Mouse (Mus musculus) heart, embryonic 12.5 days (tissue): ENCODE results near the gene Slc44a2. TPM values are rescaled to one million over a fixed set of nuclear protein-coding genes. Genes with fewer than 3 reads are reported as not detected.
A peak's percentile ranks its signal among the peaks of the same experiment; 100 is the strongest.

Source experiments
- ATAC-seq: fragments of 200-750 bp; cut with Nextera tagmentation; 2 replicates; pipeline ENCODE4 v1.8.0; 2017; ENCODE audit warnings: moderate TSS enrichment, moderate library complexity; ENCODE audit not compliant: insufficient number of reproducible peaks, low FRiP score
- H3K27ac ChIP-seq: fragments of 300-500 bp; sonication (generic); 2 replicates; pipeline ENCODE4 v1.5.1; 2016; ENCODE audit warnings: mild to moderate bottlenecking, moderate library complexity; ENCODE audit not compliant: poor library complexity, severe bottlenecking
- H3K27me3 ChIP-seq: fragments of 300-500 bp; sonication (generic); replicated peaks from 2 replicates; pipeline ENCODE4 v1.6.1; 2016; ENCODE audit warnings: mild to moderate bottlenecking, moderate library complexity
- H3K36me3 ChIP-seq: fragments of 300-500 bp; sonication (generic); 2 replicates; pipeline ENCODE4 v1.6.1; 2016; ENCODE audit warnings: mild to moderate bottlenecking, moderate library complexity
- H3K4me1 ChIP-seq: fragments of 300-500 bp; sonication (generic); replicated peaks from 2 replicates; pipeline ENCODE4 v1.6.1; 2016; ENCODE audit warnings: mild to moderate bottlenecking
- H3K4me2 ChIP-seq: fragments of 300-500 bp; sonication (generic); 2 replicates; pipeline ENCODE4 v1.6.1; 2016; ENCODE audit warnings: mild to moderate bottlenecking, moderate library complexity
- H3K4me3 ChIP-seq: fragments of 300-500 bp; sonication (generic); 2 replicates; pipeline ENCODE4 v1.5.1; 2016; ENCODE audit warnings: mild to moderate bottlenecking
- H3K9ac ChIP-seq: fragments of 300-500 bp; sonication (generic); 2 replicates; pipeline ENCODE4 v1.6.1; 2016; ENCODE audit warnings: mild to moderate bottlenecking, moderate library complexity
- H3K9me3 ChIP-seq: fragments of 300-500 bp; sonication (generic); replicated peaks from 2 replicates; pipeline ENCODE4 v1.6.1; 2016; ENCODE audit warnings: mild to moderate bottlenecking, moderate library complexity
- WGBS: fragments of 180-500 bp; shearing (Covaris S2); methylation state at CpG from one replicate; pipeline ENCODE4 v1.1.7; 2016; 5-methylcytosine and 5-hydroxymethylcytosine counted together
- polyA plus RNA-seq: library from polyadenylated mRNA; unstranded; fragments of >200 nt; fragmentation: Nextera tagmentation; extraction: Ambion mirVana; gene quantifications from 2 replicates; pipeline ENCODE4 v1.2.1, GENCODE M21; 2016

Gene Slc44a2
- 69.1 and 73.6 TPM in 2 replicates for polyA plus RNA-seq

GRCm38 (mm10) chr9:21320619-21321512, at the start of gene Slc44a2:
TSS of gene Slc44a2 (plus strand) at chr9:21320698.
- peak within 1 kb of the TSS; percentile 62 for H3K27ac ChIP-seq
- peaks cover 14% of the 10 kb centered on the region for H3K36me3 ChIP-seq
- peak; percentile 97 for ATAC-seq

GRCm38 (mm10) chr9:21272391-21272790, 48.1 kb upstream of the Slc44a2 start:
- ATAC-seq, result no peak
- no peaks in the 10 kb centered on the region for H3K9me3 ChIP-seq
- H3K4me3 ChIP-seq, result no peak overlapping the region
- H3K27me3 ChIP-seq, result no peaks in the 10 kb centered on the region
- H3K4me2 ChIP-seq, result no peak overlapping the region
- peaks cover 97% of the 10 kb centered on the region for H3K36me3 ChIP-seq
- peaks cover 29% of the 10 kb centered on the region for H3K4me1 ChIP-seq
- H3K9ac ChIP-seq, result no peak overlapping the region; the same call in 1 of the 2 replicates
- H3K27ac ChIP-seq, result no peak overlapping the region
- WGBS, result 90% methylated on average over 9 of the region's 9 CpGs

More at GRCm38 (mm10) chr9:21320619-21321512, at the start of gene Slc44a2:
- H3K4me2 ChIP-seq, result peak within 1 kb of the TSS; percentile 96
- peak within 1 kb of the TSS; percentile 89 for H3K9ac ChIP-seq
- peak within 1 kb of the TSS; percentile 73 for H3K4me3 ChIP-seq
- no peaks in the 10 kb centered on the region for H3K27me3 ChIP-seq
- H3K9me3 ChIP-seq, result no peaks in the 10 kb centered on the region
- under 1% methylated on average over 52 of the region's 52 CpGs for WGBS
- peaks cover 27% of the 10 kb centered on the region for H3K4me1 ChIP-seq

- Histone ChIP-seq H3K9ac (no peak overlapping the region), H3K27me3 (no peaks in the 10 kb centered on the region), H3K36me3 (peaks cover 98% of the 10 kb centered on the region), H3K4me2 (no peak overlapping the region), H3K9me3 (no peaks in the 10 kb centered on the region), H3K4me3 (no peak overlapping the region), H3K27ac (peak overlapping the region; percentile 24; the same call in 1 of the 2 replicates), H3K4me1 (peaks cover 27% of the 10 kb centered on the region)
- 85% methylated on average over 8 of the region's 8 CpGs for WGBS
- no peak for ATAC-seq
Observed at GRCm38 (mm10) chr9:21273094-21273493, 47.4 kb upstream of the Slc44a2 start.

DNA sequence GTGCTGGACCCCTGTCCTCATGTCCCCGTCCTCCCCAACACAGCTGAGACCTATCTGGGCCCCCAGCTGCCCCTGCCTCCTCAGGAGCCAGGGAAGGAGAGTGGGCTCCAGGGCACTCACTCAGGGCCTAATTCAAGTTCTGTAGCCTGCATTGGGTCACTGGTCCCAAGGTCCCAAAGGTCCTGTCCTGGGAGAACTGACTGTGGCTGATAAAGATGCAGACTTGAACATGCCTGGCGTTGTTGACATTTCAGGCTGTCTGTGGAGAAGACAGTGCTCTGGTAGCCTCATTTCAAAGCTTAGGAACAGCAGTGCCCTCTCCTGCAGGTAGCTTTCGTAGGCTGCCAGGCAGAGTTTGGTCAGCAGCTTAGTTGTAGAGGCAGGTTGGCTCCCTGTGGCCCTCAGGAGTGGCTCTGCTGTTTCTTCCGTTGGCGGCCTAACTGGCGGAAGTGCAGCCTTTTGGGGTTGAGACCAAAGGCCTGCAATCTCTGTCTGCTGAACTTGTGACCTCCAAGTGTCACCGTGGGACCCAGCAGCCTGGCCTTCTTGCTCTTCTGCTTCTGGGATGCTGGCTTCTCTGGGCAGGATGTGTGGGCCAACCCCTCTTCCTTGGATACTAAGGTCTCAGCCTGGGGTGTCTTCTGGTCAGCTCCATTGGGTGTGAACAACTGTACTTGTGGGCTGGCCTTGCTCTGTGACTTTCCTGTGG, 46.8 kb upstream of the Slc44a2 start:
- H3K36me3 ChIP-seq, result peaks cover 98% of the 10 kb centered on the region
- no peaks in the 10 kb centered on the region for H3K9me3 ChIP-seq
- H3K9ac ChIP-seq, result no peak overlapping the region
- no peak for ATAC-seq
- H3K4me2 ChIP-seq, result no peak overlapping the region
- H3K27me3 ChIP-seq, result no peaks in the 10 kb centered on the region
- peak overlapping the region; percentile 24 for H3K27ac ChIP-seq
- no peak overlapping the region for H3K4me3 ChIP-seq
- 66% methylated on average over 7 of the region's 7 CpGs for WGBS
- peaks cover 27% of the 10 kb centered on the region for H3K4me1 ChIP-seq

DNA sequence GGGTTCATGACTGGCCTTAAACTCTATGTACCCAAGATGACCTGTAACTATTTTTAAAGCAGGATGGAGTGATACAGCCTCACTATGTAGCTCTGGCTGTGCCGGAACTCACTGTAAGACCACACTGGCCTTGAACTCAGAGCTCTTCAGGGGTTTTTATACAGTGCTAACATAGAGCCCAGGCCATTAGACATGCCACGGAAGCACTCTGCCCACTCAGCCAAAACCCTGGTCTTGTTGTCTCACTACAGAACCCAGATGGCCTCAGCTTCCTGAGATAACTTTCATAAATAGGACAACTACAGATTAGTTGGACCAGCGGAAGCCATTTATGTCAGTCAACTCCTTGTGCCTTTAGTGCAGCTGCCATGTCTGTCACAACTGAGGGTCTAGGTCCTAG, 46.2 kb upstream of the Slc44a2 start:
- Histone ChIP-seq H3K27me3 (no peaks in the 10 kb centered on the region), H3K4me2 (no peak overlapping the region), H3K9ac (no peak overlapping the region), H3K9me3 (no peaks in the 10 kb centered on the region), H3K36me3 (peaks cover 98% of the 10 kb centered on the region), H3K27ac (0 out of 2 replicates have a peak overlapping the region, but pooled peaks have one; percentile 24), H3K4me3 (no peak overlapping the region), H3K4me1 (peaks cover 32% of the 10 kb centered on the region)
- ATAC-seq, result no peak
- 47% methylated on average over 3 of the region's 3 CpGs for WGBS

DNA sequence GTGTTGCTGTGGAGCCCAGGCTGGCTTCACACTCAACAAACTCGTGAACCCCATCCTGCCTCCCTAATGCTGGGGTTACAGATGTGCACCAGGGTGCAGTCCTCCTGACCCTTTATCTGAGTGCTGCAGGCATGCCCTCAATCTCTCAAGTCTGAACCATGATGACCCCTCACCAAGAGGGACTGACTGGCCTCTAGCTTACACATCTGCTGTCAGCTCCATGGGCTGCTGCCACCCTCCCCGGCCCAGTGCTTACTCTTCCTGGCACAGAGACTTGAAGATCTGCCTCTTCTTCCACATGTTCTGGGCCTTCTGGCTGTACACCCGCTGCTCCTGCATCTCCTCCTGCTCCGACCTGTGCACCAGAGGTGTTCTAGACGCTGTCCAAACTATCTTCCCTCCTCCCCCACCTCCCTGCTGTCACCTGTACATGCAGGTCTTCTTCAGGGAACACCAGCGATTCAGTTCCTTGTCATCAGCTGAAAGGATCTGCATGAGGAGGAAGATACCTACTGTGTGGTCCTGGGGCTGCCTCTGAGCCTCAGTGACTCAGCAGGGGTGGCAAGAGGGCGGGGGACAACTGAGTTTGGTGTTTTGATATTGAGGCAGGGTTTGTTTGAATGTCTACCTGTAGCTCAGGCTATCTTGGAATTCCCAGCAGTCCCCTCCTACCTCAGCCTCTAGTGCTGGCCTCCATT, 45.3 kb upstream of the Slc44a2 start:
- ATAC-seq, result 0 out of 2 replicates have a peak, but pooled peaks have one; percentile 31
- H3K9ac ChIP-seq, result no peak overlapping the region
- H3K4me3 ChIP-seq, result no peak overlapping the region
- peaks cover 32% of the 10 kb centered on the region for H3K4me1 ChIP-seq
- no peaks in the 10 kb centered on the region for H3K27me3 ChIP-seq
- no peak overlapping the region for H3K27ac ChIP-seq
- no peaks in the 10 kb centered on the region for H3K9me3 ChIP-seq
- WGBS, result 75% methylated on average over 7 of the region's 7 CpGs
- H3K4me2 ChIP-seq, result no peak overlapping the region
- peaks cover 100% of the 10 kb centered on the region for H3K36me3 ChIP-seq

- Histone ChIP-seq H3K9ac (no peak overlapping the region), H3K4me3 (no peak overlapping the region), H3K4me1 (peaks cover 32% of the 10 kb centered on the region), H3K27ac (no peak overlapping the region), H3K4me2 (no peak overlapping the region), H3K36me3 (peaks cover 100% of the 10 kb centered on the region), H3K9me3 (no peaks in the 10 kb centered on the region), H3K27me3 (no peaks in the 10 kb centered on the region)
- no peak for ATAC-seq
- 86% methylated on average over 12 of the region's 12 CpGs for WGBS
Observed at GRCm38 (mm10) chr9:21275727-21276126, 44.8 kb upstream of the Slc44a2 start.

GRCm38 (mm10) chr9:21276307-21276706, 44.2 kb upstream of the Slc44a2 start:
- Histone ChIP-seq H3K36me3 (peaks cover 100% of the 10 kb centered on the region), H3K4me3 (no peak overlapping the region), H3K4me1 (peaks cover 32% of the 10 kb centered on the region), H3K9ac (no peak overlapping the region), H3K27ac (no peak overlapping the region), H3K9me3 (no peaks in the 10 kb centered on the region), H3K27me3 (no peaks in the 10 kb centered on the region), H3K4me2 (no peak overlapping the region)
- WGBS, result 91% methylated on average over 8 of the region's 8 CpGs
- ATAC-seq, result no peak

DNA sequence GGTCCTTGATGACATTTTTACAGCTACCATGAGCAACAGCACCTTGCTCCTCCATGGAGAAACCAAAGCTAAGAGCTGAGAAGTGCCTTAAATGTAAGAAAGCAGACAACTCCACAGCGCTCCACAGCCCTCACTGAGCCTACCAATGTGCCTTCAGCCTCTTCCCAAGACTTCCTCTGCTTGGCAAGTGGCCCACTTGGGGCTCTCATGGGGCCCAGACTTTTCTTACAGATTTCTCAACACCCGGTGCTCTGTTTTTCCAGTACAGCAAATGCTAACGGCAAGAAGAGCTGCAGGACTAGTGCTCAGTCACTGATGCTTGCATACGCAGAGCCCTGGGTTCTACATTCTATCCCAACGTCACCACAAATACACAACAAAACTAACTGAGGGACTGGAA, 42.7 kb upstream of the Slc44a2 start:
- no peak overlapping the region for H3K27ac ChIP-seq
- 92% methylated on average over 5 of the region's 5 CpGs for whole genome bisulfite sequencing
- peaks cover 99% of the 10 kb centered on the region for H3K36me3 ChIP-seq
- no peak overlapping the region for H3K9ac ChIP-seq
- H3K4me3 ChIP-seq, result no peak overlapping the region
- no peaks in the 10 kb centered on the region for H3K9me3 ChIP-seq
- H3K4me1 ChIP-seq, result peaks cover 32% of the 10 kb centered on the region
- no peaks in the 10 kb centered on the region for H3K27me3 ChIP-seq
- ATAC-seq, result no peak
- H3K4me2 ChIP-seq, result no peak overlapping the region

DNA sequence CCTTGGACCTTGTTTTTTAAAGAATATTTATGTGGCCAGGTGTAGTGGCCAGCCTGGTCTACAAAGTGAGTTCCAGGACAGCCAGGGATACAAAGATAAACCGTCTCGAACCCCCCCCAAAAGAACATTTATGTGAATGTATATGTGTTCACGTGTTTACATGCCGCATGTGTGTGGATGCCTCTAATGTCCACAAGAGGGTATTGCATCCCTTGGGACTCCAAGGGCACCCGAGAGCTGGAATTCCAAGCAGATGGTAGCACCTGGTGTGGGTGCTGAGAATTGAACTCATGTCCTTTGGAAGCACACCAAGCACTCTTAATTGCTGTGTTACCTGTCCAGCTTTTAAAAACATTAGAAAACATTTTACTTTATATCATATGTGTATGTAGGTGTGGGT, 36.9 kb upstream of the Slc44a2 start:
- Histone ChIP-seq H3K4me3 (no peak overlapping the region), H3K9ac (no peak overlapping the region), H3K9me3 (no peaks in the 10 kb centered on the region), H3K4me1 (peaks cover 19% of the 10 kb centered on the region), H3K27me3 (no peaks in the 10 kb centered on the region), H3K27ac (no peak overlapping the region), H3K36me3 (peaks cover 67% of the 10 kb centered on the region), H3K4me2 (no peak overlapping the region)
- ATAC-seq, result no peak
- 91% methylated on average over 5 of the region's 5 CpGs for WGBS

DNA sequence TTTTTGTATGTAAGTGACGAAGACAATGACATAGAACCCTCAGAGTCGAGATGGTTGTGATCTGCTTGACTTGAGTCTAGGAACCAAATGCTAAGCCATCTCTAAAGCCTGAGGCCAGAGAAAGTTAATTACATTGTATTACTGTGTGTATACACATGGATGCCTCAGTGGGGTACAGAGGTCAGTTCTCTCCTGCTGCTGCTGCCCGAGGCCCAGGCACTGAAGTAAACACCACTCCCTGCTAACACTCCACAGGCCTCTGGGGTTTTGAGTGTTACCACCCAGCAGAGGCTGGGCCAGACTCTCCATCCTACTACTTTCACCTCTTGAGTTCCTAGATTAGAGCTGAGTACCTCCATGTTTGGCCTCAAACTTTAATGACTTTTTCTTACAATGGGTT, 36.5 kb upstream of the Slc44a2 start:
- Histone ChIP-seq H3K9me3 (no peaks in the 10 kb centered on the region), H3K27ac (no peak overlapping the region), H3K4me3 (no peak overlapping the region), H3K9ac (no peak overlapping the region), H3K4me1 (peaks cover 22% of the 10 kb centered on the region), H3K4me2 (no peak overlapping the region), H3K36me3 (peaks cover 67% of the 10 kb centered on the region), H3K27me3 (no peaks in the 10 kb centered on the region)
- 90% methylated on average over 3 of the region's 3 CpGs for WGBS
- no peak for ATAC-seq
